Mouse (Mus musculus) CH12.LX (cell line): Measurements from ENCODE around the gene Map1b.

Experiments used
- CTCF ChIP-seq, 2 experiments: IDR thresholded peaks in 1 of 2; conservative IDR thresholded peaks in 1 of 2; 2 replicates each; pipeline ENCODE4 v1.5.1; 2011 to 2012; ENCODE audit warnings: low read depth in 2 of 2, low read length in 2 of 2, improper control_type of control experiment in 1 of 2, inconsistent platforms in 1 of 2, mild to moderate bottlenecking in 1 of 2, moderate library complexity in 1 of 2
- E2F4 ChIP-seq: IDR thresholded peaks from 2 replicates; pipeline ENCODE4 v1.6.1; 2011; ENCODE audit warnings: low read depth, low read length, improper control_type of control experiment; ENCODE audit not compliant: insufficient replicate concordance
- EP300 ChIP-seq: IDR thresholded peaks from 2 replicates; pipeline ENCODE4 v1.6.1; 2011; ENCODE audit warnings: low read length, improper control_type of control experiment
- GABPA ChIP-seq: IDR thresholded peaks from 2 replicates; pipeline ENCODE4 v1.6.1; 2012; ENCODE audit warnings: low read depth, low read length, improper control_type of control experiment, inconsistent platforms; ENCODE audit not compliant: insufficient replicate concordance
- KAT2A ChIP-seq: IDR thresholded peaks from 2 replicates; pipeline ENCODE4 v1.6.1; 2012; ENCODE audit warnings: low read length, improper control_type of control experiment, inconsistent platforms; ENCODE audit not compliant: insufficient replicate concordance
- MAFK ChIP-seq: IDR thresholded peaks from 2 replicates; pipeline ENCODE4 v1.6.1; 2011; ENCODE audit warnings: low read length, improper control_type of control experiment; ENCODE audit not compliant: insufficient replicate concordance
- MAX ChIP-seq: IDR thresholded peaks from 2 replicates; pipeline ENCODE4 v1.6.1; 2011; ENCODE audit warnings: low read length, improper control_type of control experiment
- MXI1 ChIP-seq: IDR thresholded peaks from 2 replicates; pipeline ENCODE4 v1.6.1; 2011; ENCODE audit warnings: mild to moderate bottlenecking, low read depth, low read length, improper control_type of control experiment
- PAX5 ChIP-seq: IDR thresholded peaks from 2 replicates; pipeline ENCODE4 v1.6.1; 2012; ENCODE audit warnings: low read length, inconsistent platforms, mixed read lengths
- POLR2A ChIP-seq: IDR thresholded peaks from 2 replicates; pipeline ENCODE4 v1.6.1; 2011; ENCODE audit warnings: low read depth, mild to moderate bottlenecking, improper control_type of control experiment, low read length
- RAD21 ChIP-seq: IDR thresholded peaks from 2 replicates; pipeline ENCODE4 v1.6.1; 2011; ENCODE audit warnings: low read depth, mild to moderate bottlenecking, low read length, improper control_type of control experiment, moderate library complexity

DNA sequence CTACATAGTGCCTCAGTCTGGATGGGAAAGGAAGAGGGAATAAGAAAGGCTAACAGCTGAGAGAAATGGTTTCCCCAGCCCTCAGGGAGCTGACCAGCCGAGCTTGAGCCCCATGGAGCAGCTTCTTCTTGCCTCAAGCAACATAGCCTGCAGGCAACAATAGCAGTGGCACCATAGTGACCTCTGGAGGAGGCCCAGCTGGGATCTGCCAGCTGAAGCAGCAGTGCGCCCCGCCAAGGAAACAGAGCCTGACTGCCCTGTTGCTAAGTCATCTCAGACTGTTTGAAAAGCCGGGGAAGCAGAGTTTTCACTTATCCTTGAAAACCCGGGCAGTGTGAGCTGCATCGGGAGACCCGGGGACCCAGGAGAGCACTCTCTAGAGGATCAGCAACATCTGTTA, 3.2 kb downstream of the Map1b start:
- TF ChIP-seq KAT2A (no peak), CTCF (conservative IDR thresholded peaks at IDR 0.05 in 1 of 2, IDR thresholded peaks at IDR 0.05 in 1 of 2; ENCODE audit: low read depth in 2 of 2, low read length in 2 of 2) (peak in 1 of 2 experiments; percentile 66; a peak in 2 of 4 replicates), EP300 (no peak), POLR2A (no peak), PAX5 (no peak), MAX (no peak), E2F4 (no peak), GABPA (no peak), MAFK (no peak), RAD21 (peak; percentile 51), MXI1 (no peak)
